Mouse (Mus musculus) heart, postnatal 10 days (tissue): ENCODE measurements at regions not wholly inside any gene's neighbourhood (a gene's known extent, or its start where the extent isn't known, plus 50 kb on each side); places are given as distances from the start of the nearest gene placed in this dataset.

ENCODE experiments used
- DNase-seq, 2 experiments: peaks; one replicate each; pipeline ENCODE4 v3.0.0; 2021
- intact Hi-C: fragments of 180-260 bp; cut with DNase I; formaldehyde crosslinking; loops from one replicate; pipeline ENCODE4 v1.15.1; 2025

DNA sequence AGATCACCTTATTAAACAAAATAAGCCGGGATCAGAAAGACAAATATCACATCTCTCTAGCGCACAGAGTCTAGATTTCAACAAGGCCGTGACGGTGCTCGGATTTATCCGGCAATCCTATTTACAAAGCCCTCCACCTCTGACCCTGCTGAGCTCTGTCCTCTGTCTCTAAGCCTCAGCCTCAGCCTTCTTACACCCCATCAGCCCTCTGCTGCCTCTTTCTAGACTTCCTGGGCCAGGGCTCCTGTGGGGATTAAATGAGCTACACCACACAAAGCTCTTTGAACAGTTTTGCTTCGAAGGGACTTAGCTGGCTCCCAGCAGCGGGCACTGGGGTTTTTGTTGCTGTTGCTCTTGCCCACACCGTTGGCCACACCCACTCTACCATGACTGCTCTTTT is 211.8 kb downstream of the CK137956 start:
- DNase-seq: no peak
- intact Hi-C loops: no loop called here

DNA sequence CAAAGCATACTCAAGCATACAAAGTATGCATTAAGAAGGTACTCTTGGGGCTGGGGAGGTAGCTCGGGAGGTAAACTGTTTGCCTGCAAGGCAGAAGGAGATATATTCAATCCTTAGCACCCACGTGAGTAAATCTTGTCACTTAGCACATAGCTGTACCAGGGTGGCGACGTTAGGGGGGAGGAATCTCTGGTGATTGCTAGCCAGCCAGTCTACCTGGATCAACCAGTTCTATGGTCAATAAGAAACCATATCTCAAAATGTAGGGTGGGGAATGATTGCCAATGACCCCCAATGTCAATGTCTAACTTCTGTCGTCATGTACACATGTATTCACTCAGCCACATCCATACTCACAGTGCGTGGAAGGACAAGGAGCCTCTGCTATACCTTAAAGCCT is 214.5 kb downstream of the CK137956 start:
- DNase-seq: no peak
- intact Hi-C loops: no loop called here

DNA sequence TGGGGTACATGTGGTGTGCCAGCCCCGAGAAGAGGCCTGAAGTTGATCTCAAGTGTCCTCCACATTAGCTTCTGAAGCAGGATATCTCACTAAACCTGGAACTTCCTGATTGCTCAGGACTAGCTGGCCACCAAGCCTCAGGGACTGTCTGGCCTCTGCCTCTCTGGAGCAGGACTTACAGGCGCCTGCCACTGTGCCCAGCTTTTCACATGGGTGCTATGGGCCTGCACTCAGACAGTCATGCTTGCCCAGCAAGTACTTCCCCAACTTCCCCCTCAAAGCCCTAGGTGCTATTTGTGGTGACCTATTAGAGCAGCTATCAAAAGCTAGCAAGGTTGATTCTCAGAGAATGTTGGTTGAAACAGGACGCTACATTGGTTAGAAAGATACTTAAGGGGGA is 220.0 kb downstream of the CK137956 start:
- no peak for DNase-seq
- intact Hi-C loops: no loop called here

DNA sequence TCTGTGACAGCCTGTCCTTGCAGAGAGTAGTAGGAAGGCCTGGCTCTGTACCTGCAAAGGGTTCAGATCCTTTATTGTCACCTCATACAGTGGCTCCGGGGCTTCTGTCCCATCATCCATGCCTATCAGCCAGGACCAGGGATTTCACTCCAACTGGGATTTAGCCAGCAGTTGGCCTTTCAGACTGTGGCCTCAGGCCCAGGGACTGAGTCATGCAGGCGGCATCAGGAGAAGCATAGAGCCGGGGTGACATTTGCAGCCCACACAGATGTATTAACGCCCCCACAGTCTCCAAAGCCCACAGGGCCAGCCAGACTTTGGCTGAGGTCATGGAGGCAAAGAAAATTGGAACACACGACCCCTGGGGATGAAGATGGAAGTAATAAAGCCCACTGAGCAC is 222.9 kb downstream of the CK137956 start:
- DNase-seq: peak; percentile 4 to 6
- intact Hi-C loops: no loop called here

DNA sequence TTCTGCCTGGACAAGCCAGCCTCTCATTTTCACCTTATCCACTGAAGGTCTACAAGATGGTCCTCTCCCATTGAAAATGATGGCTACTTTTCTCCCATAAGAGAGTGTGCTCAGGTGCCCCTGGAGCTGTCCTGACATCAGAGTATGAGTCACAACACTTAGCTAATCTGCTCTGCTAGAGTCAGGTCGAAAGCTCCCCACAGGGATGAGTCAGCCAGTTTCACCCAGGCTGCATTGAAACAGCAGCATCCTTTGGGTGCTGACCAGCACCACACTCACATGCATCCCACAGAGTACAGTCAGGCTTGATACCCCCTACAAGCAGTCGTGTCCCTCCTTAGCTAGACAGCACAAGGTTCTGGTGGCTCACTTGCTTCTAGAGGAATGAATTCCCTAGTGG is 234.0 kb downstream of the CK137956 start:
- intact Hi-C loops: no loop called here
- DNase-seq: no peak

DNA sequence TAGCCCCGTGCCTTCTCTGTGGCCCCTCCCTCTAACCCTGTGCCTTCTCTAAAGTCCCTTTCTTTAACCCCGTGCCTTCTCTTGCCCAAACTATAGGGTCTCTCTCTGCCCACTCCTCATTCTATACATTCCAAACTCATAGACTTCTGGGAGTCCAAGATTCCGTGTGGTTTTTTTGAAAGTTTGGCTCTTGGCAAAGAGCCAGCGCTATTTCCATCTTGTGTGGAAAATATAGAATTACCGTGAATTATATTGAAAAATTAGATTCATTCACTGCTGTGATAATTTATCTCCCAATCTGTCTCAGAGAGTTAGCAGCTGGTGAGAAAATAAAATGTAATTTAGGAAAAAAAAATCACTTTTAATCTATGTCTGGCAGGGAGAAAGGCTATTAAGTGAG is 234.6 kb downstream of the CK137956 start:
- intact Hi-C loops: no loop called here
- no peak for DNase-seq

DNA sequence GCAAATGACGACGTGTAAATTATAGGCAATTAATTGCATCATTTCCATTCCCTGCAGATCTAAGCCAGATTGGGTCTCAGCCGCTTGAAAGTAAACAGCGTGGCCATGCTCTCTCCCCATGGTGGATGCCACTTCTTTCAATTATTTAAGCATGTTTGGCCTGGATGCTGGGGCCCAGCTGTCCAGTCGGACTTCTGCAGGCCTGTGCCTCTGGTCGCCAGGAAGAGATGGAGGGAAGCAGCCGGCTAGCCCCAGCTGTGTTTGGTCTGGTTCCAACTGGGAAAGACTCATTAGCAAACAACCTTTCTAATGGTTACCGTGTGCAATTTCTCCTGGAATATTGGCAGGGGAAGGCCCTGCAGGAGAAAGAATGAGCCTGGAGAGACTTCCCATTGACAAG is 236.1 kb downstream of the CK137956 start:
- DNase-seq: peak; percentile 11 to 15
- intact Hi-C loops: no loop called here

DNA sequence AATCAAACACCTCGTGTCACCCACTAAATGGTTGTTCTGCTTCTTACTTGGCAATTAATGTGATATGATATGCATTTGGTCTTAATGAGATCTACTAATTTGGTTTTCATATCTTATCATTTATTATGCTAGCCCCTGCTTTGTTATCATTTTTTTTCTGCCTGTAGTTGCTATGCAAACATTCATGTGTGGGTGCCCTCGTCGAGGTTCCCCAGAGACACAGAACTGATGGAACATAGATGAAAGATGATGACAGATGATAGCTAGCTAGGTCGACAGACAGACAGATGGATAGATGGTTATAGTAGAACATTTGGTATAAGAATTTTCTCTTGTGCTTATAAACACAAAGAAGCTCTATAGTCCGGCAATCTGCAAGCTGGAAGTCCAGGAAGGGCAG is 252.1 kb downstream of the CK137956 start:
- intact Hi-C loops: no loop called here
- DNase-seq: no peak

DNA sequence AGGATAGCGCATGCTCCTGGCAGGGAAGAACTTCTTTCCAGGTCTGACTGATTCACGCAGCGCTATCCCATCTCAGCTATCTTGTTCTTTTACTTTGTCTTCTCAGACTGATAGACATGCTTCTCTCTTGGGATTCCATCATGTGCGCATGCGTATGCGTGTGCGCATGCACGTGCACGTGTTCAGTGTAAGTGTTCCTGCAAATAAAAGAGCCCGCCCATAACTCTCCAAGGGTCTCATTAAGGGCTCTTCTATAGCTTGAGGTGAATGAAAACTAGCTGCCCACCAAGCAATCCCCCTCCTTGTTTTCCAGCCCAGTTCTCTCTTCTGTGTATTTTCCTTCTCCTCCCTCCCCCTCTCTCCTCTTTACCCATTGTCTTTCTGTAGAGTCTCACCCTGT is 258.5 kb downstream of the CK137956 start:
- no peak for DNase-seq
- intact Hi-C loops: no loop called here

DNA sequence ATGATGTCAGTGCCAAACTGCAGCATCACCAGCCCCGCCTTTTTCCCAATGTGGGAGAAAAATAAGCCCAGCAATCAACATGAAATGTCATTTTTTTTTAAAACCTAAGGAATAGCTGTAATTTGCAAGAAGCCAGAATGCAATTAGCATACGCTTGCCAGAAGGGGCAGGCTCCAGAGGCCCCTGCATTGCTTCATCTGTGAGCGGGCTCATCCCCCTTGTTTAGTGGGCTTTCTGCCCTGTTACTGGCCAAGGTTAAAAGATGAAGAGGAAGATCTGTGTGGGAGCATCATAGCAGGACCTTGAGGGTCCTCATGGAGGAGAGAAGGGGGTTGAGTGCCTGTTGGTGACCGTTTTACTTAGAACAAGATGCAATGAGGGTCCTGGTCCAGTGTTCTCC is 259.9 kb downstream of the CK137956 start:
- intact Hi-C loops: no loop called here
- DNase-seq: no peak

DNA sequence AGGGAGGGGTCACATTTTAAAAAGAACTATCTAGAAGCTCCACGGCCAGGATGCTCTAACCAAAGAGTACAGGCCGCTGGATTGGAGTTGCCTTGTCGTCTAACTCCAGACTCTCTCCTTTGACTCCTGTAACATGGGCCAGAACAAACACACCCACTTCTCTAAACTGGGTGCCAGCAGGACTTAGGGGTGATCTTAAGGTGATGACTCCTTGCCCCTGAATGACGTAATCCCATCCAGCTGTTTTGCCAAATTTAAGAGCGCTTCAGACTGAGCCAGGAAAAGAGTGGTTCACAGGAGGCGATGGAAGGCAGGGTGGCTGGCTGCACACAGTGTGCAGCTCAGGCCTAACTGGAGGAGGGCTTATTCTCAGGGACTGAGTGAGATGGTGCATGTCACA is 261.0 kb downstream of the CK137956 start:
- intact Hi-C loops: no loop called here
- DNase-seq: no peak

DNA sequence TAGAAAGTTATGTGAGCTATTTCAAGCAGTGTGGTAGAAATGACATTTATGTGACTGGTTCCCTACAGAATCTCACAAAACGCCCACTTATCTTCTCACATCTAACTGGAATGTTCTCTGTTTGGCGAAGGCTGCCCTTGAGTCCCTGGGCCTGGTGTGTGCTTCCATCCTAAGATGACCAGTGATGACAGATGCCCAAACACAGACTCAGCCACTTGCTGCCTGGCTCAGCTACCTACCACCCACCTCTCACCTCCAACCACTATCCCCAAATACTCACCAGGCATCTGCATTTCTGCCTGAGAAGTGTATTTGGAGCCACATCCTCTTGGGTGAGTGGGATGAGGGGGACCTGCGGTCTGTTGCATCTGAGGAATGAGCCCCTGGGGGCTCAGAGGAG is 262.6 kb downstream of the CK137956 start:
- intact Hi-C loops: no loop called here
- DNase-seq: no peak

DNA sequence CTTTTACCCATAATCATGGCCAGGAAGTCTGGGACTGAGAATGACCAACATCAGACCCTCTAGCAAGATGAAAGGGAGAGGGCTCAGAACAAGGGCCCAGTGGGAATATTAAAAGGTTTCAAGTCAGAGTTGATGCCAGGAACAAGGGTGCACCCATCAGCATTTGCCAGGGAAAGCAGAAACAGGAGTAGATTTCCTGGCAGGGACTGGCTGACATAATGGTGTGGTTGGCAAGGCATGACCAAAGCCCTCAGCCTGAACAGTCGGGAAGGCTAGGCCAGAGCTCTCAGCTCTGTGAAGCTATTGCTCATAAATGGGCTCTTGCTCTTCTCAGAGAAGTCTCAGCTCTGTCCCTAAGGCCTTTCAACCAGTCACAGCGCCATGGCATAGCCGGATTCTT is 263.6 kb downstream of the CK137956 start:
- no peak for DNase-seq
- intact Hi-C loops: no loop called here

DNA sequence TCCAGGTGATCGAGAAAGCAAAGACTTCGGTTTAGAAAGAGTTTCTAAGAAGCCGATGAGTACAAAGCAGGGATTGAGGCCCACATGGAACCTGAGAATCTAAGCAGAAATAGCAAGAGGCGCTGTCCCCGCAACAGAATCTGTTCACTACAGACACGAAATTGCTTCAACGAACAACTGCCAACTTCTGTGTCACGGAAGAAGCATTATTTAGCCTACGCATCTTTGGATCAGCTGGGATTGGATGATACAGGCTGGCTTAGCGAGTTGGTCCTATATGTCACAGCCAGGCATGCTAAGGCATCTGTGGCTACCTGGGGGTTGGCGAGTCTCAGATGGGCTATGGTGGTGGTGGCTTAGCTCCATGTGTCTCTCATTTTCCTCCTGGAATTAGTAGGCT is 269.1 kb downstream of the CK137956 start:
- DNase-seq: no peak
- intact Hi-C loops: no loop called here

DNA sequence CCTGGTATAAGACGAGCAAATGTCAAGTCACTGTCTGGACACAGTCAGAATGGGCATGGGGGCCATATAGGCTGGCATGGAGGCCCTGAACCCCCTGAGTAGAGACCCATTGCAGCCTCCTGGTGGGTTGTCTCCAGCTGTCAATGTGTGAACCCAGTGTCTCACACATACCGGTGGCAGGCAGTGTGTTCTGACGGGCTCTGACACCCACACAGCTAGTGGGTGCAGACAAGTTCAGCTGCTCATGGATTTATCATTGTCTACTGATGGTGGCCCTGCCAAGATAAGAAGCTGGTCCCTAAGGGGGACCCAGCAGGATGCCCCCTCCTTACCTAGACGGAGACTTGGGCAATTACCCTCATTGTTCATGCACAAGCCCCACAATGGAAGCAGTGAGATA is 280.8 kb downstream of the CK137956 start:
- intact Hi-C loops: no loop called here
- DNase-seq: no peak

DNA sequence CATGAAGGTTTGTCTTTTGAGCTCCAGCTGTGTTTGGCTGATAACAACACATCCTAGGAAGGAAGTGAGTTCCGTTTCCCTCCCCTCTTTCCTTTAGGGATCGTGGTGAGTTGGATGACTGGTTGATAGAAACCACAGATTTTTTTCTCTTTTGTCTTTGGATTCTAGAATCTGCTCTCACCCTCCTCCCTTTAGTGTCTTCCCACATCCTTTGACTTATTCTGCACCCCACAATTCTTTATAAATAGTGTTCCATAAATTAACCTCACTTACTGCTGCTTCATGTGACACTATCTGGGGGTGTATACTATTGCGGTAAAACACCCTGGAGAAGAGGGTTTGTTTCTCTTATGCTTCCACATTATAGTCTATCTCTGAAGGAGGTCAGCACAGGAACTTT is 285.7 kb downstream of the CK137956 start:
- no peak for DNase-seq
- intact Hi-C loops: no loop called here

DNA sequence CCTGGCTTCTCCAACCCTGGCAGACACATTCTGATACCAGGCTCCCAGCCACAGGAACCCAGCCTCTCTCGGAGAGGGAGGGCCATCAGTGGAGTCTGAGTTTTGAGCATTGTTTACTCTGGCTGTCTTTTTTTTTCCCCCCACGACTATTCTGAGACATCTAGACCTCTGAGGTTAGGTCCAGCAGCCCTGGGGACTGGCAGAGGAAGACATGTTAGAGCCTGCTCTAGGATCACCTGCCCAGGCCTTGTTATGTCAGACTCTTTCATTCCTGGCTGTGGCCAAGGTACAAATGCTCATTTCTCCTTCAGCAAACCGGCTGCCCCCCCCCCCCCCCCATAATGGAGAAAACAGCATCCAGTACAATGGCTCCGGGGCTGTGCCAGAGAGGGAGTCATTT is 291.4 kb downstream of the CK137956 start:
- DNase-seq: no peak
- intact Hi-C loops: no loop called here

DNA sequence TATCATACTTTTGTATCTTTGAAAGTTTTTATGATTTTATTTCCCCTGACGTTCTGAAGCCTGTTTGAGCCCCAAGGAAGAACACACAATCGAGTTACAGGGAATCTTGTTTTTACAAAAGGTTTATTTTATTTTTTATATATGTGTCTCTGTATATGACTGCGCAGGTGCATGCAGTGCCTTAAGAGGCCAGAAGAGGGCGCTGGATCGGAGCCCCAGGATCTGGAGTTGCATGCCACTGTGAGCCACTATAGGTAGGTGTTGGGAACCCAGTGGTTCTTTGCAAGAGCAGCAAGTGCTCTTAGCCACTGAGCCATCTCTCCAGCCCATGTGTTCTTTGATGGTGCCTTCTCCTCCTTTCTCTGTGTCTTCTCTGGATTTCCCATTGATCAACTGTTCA is 292.3 kb downstream of the CK137956 start:
- intact Hi-C loops: no loop called here
- no peak for DNase-seq

DNA sequence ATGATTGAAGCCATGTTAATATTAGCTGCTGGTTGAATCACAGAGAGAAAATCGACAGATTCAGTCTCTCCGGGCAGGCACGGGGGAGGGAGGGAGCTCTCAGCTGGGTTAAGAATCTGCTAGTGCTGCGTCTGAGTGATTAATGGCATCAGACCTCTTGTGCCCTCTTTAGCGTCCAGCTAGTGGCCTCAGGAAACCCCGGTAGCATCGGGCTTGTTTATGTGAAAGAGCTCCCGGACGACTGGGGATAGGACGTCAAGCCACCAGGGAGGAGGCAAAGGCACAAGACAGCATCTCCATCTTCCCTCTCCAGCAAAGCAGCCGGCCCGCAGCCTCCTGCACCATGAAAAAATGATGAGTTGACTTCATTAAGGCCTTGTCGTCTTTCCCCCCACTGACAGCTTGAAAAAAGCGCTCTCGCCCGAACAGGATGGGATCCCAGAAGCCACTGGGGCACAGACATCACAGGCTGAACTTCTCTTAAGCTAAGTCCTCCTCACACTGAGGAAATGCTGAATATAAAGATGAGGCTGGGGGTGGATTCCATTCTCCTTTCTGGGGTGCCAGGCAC is 294.9 kb downstream of the CK137956 start:
- intact Hi-C loops: no loop called here
- no peak for DNase-seq

DNA sequence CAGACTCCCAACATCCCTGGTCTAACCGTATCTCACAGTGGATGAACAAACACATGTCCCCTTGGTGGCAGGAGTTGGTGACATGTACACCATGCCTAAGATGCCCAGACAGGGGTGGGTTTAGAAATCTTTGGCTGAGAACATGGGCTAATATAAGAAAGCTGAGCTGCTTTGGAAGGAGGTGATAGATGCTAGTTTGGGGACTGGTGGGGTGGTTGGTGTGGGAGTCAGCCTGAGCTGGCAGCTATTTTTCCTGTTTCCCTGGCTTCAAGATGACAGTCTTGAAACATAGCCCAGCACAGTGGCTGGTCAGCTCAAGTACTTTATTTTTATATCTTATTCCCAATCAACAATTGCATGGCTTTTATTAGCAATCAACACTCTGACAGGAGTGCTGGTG is 302.0 kb upstream of the Gjb5 start:
- no peak for DNase-seq
- intact Hi-C loops: no loop called here

DNA sequence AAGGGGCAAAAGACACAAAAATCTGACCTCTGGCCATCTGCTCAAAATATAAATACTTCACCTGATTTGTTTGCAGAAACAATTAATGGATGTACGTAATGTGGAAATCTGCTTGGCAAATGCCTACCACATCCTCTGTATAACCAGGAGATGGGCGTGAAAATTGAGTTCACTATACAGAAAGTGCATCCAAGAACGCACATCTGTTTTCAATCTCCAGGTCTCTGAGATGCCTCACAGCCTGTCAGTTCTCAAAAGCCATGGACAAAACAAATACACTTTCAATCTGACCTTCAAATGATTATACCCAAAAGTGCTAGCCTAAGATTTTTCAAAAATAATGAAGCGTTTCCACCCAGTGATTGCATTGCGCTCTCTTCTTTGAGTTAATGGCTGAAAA is 293.6 kb upstream of the Gjb5 start:
- intact Hi-C loops: no loop called here
- DNase-seq: no peak

DNA sequence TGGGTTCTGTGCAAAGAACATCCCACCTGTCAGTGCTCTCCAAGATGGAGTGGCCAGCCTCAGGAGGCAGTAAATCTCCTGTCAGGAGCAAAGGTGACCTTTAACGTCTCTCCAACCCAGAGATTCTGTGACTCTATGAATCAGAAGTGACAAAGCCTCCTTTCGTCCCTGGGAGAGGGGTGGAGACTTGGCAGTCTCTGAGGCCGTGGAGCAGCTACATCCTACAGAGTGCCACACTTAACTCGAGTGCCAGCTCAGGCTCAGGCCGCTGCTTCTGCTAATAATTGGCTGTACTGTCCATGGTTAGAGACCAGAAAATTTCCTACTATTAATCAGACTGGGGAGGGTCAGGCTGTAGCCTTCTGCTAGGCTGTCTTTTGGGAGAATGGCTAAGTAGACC is 290.0 kb upstream of the Gjb5 start:
- no peak for DNase-seq
- intact Hi-C loops: no loop called here

DNA sequence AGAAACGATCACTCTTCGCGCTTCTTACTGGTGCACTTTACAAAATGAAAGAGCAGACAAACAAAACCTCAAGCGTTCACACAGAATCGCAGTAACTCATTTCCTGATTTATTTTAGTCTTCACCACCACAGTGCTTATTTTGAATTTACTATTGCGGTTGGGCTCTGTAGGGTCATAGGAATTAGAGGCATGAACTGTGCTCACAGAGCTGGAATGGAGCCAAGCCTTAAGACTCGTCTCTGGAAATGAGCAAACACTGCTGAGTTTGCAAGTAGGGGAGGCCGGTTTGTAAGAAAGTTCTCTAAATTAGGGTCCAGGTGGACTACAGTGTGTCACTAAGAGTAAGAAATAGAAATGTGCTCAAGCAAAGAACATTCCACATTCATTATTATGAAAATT is 289.2 kb upstream of the Gjb5 start:
- intact Hi-C loops: no loop called here
- DNase-seq: peak; percentile 5 to 8
